Mouse (Mus musculus): ENCODE results near the gene Hook2.

Hook2 gene

GRCm38 (mm10) chr8:85034764-85035163 is 44.4 kb downstream of the Hook2 start:
- peak; percentile 73 for DNase-seq

- no peak for DNase-seq
These were observed 44.8 kb downstream of the Hook2 start for GRCm38 (mm10) chr8:85035165-85035727.

- no peak for DNase-seq
These were observed 45.4 kb downstream of the Hook2 start for GRCm38 (mm10) chr8:85035728-85036310.

GRCm38 (mm10) chr8:85036381-85036717 is 45.9 kb downstream of the Hook2 start:
- DNase-seq: no peak

GRCm38 (mm10) chr8:85036718-85037365 is 46.4 kb downstream of the Hook2 start, which contains the start of gene Tnpo2:
Gene Tnpo2 (plus strand): TSS chr8:85036915.
- DNase-seq: peak; percentile 97

GRCm38 (mm10) chr8:85037366-85037680 is 46.9 kb downstream of the Hook2 start:
- DNase-seq: no peak

GRCm38 (mm10) chr8:85037681-85038531 is 47.5 kb downstream of the Hook2 start:
- peak; percentile 44 for DNase-seq

- no peak for DNase-seq
These were observed 53.2 kb downstream of the Hook2 start for GRCm38 (mm10) chr8:85043619-85044018.

All from layer of hippocampus, adult 9-11 months (tissue).